Mouse (Mus musculus): ENCODE measurements around the gene Fads6.

The Fads6 gene

DNA sequence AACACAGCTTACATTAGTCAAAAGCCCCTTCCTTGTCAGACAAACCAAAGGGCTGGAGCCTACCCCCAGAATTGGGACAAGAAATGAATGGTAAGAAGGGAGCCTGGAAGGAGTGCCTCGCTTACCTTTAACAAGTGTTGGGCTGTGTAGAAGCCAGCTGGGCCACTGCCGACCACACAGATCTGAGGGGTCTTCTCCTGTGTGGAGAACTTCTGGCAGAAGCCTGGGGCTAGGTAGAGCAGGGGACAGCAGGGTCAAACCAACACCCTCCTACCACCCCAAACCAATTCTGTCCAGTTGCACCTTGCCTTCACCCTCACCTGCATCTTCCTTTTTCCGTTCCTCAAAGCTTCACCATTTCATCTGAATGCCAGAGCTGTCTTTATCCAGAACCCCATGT, 21.5 kb downstream of the Fads6 start:
- no peak for DNase-seq (ENCODE audit: low read depth, low spot score)

DNA sequence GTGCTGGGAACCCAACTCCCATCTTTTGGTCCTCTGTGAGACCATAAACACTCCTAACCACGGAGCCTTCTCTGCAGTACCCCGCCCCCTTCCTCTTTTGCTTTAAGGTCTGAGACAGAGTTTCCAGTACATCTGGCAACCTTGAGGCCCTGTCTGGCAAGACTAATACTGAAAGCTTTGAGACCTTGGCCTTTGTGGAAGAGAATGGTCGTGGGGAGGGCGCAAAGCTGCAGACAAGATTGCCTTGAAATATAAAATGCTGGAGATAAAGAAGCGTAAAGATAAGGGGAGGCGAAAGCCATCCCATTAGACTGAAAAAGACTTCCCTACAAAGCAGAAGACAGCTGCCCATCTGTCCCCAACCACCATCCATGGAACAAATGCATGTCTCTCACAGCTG, 22.0 kb downstream of the Fads6 start:
- peak; percentile 28 for DNase-seq (ENCODE audit: low read depth, low spot score)

DNA sequence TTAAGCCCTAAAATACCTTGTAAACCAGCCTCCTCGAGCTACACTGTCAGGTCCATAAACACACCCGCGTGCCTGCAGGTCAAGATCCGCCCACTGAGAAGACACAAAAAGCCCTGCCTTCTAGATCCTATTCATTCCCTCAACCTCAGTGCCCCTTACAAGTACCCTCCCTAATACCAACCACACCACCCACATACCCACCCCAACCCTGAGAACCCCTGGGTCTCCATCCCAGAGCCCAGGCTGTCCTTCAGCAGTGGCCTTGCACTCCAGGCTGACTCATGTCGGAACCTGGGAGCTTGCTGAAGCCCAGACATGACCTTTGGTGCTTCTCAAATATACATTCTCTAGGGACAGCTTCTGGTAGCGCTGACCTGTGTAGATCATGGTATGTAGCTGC, 22.7 kb downstream of the Fads6 start:
- DNase-seq (ENCODE audit: low read depth, low spot score), result no peak

DNA sequence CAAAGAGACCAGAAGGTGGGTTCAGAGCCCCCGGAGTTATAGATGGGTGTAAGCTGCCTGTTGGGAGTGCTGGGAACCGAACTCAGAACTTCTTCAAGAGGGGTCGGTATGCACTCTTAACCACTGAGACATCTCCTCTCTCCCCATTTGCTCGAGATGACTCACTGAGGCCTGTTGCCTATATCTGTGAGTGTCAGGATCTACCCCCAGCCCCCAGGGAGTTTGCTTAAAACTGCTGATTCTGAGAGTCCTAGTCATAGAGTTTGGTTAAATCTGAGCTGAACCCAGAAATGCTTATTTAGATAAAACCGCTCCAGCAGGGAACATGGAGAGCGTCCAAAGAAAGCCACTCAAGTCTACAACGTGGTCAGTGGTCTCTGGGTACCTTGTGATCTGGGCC, 23.3 kb downstream of the Fads6 start:
- DNase-seq (ENCODE audit: low read depth, low spot score), result peak; percentile 72

DNA sequence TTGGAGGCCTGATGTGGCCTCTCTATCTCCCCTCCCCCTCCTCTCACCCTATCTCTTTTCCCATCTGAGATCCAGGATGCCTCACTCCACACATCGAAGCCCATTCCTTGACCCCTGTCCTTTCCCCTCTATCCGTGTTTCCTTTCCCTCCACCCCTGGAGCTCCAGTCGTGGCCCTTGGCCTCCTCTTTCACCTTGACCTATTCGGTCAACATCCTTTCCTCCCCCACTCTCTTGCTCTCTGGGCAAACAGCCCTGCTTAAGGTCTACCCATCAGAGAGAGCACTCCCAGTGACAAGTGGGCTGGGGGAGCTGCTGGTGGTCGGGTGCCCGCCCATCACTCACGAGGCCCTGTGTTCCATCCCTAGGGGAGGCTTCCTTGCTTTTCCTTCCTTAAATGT, 23.7 kb downstream of the Fads6 start:
- no peak for DNase-seq (ENCODE audit: low read depth, low spot score)

DNA sequence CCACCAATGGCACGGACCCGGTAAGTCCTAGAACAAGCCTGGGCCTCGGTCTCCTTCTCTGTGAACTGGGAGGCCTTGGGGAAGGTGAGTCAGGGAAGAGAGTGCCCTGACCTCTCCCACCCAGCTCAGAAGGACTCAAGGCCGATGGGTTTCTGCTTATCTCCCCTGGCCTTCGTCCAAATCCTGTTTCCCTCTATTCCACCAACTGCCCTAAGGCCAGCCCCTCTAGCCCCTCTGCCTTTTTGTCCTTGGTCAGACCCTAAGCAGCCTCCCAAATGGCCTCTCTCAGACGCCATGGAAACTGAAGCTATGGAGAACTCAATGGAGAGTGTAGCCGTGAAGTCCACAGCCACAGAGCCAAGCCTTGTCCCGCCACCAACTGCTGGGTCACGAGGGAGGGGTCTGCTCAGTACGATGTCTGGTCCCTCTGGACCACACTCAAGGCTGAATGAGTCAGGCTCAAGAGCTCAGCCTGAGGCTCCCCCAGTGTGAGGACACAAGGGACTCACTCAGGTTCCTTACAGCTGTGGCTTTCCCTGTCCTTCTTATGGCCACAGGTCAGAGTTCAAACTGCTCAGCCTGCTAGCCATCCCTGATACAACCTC, 24.5 kb downstream of the Fads6 start:
- DNase-seq (ENCODE audit: low read depth, low spot score), result no peak

DNA sequence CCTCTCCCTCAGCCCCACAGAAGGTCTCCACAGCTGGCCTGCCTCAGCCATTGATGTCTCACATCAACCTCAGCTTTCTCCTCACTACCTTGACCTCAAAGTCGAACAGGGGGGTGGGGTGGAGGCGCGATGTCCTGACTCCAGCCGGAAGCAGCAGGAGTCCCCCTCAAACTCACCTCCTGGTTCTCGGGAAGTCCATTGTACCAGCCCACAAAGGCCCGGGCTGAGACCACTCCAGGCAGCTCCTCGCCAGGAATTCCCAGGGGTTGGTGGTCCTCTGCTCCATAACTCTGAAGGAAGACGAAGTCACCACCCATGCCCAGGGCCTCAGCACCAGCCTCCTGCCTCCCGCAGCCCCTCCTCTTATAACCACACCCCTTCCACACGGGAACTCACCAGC, 26.0 kb downstream of the Fads6 start:
- no peak for DNase-seq (ENCODE audit: low read depth, low spot score)

DNA sequence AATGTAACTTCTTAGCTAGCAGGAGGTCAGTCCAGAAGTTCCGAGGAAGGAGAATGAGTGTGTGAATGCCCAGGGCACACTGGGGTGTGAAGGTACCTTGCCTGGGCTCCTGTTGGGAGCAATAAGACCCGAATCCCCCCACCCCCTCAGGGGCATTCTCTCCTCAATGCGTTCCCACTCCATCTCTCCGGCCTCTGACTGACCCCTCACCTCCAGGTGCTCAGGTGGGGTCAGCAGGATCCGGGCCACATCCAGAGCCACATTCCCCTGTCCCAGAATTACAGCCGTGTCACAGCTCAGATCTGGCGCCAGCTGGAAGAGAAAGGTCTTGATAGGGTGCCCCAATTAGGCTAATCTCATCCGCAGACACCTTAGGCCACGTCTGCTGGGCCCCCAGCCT, 26.4 kb downstream of the Fads6 start:
- DNase-seq (ENCODE audit: low read depth, low spot score), result no peak

DNA sequence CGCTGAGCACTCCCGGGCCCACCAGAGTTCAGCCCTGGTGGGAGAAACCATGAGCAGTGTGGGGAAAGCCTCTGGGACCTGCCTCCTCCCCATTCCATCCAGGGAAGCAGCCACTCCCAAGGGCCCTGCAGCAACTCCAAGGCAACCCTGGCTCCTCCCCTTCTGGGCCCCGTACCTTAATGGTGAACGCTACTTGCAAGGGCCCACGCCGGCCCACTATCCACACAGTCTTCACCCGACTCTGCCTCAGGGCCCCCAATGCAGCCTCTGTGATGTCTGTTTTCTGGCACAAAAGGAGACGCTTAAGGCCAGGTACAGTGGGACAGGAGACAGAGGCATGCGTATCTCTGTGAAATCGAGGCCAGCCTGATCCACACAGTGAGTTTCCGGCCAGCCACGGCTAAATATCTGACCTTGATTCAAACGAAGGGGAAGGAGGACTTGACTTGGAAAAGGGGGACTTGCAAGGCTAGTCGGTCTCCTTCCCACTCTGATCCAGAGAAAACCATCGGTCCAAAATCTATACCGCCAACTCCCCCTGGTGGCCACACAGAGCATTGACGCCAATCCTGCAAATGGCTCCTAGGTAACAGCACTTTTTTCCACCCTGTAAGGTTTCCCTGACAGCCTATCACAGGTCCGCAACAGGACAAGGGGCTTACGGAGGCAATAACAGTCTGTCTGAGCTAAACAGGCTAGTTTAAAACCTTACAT, 27.2 kb downstream of the Fads6 start:
- DNase-seq (ENCODE audit: low read depth, low spot score), result peak; percentile 85

DNA sequence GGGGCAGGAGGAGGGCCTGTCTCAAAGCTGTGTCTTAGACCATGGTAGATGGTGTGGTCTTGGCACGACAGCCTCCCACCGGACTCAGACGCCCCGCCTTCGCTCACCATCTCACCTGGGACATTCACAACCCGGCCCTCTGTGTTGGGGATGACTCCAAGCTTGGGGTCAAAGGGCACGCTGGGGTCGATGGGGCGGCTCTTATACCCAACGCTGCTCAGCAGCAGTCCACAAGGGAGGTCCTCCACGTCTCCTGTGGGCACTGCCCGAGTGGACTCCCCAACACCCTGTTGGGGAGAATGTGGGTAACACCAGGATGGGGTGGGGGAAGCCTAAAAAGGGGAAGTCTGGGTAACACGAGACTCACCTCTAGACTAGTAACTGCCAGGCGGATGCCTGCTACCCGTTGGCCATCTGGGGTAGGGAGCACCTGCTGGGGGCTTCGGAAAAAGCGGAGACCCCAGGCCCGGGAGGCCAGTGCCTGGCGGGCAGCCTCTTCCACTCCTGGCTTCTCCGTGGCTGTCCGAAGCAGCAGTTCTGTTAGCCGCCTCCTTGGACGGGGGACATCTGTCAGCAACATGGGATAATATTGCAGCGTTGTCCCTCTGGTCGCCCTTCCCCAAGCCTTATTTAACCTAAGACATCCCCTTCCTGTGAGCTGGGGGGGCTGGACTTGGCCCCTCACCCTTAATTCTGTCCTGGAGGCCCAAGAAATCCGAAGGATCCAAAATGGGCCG, 28.0 kb downstream of the Fads6 start:
- no peak for DNase-seq (ENCODE audit: low read depth, low spot score)

DNA sequence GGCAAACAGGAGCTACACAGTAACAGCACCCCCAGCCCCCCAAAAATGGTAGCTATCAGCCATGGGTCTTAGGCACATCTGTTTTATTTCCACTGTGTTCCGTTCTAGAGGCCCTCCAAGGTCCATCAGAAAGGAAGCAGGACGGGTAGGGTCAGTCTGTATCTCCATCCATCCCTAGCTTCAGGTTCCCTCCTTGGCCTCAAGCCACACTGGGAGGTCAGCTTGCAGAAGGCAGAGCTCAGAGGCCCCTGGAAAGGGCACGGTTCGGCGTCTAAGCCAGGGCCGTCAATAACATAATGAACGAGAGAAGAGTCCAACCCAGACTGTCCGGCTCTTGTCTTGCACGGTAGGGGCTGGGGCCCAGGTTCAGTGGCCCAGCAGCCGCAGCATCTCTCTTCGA, 29.5 kb downstream of the Fads6 start:
- DNase-seq (ENCODE audit: low read depth, low spot score), result no peak

DNA sequence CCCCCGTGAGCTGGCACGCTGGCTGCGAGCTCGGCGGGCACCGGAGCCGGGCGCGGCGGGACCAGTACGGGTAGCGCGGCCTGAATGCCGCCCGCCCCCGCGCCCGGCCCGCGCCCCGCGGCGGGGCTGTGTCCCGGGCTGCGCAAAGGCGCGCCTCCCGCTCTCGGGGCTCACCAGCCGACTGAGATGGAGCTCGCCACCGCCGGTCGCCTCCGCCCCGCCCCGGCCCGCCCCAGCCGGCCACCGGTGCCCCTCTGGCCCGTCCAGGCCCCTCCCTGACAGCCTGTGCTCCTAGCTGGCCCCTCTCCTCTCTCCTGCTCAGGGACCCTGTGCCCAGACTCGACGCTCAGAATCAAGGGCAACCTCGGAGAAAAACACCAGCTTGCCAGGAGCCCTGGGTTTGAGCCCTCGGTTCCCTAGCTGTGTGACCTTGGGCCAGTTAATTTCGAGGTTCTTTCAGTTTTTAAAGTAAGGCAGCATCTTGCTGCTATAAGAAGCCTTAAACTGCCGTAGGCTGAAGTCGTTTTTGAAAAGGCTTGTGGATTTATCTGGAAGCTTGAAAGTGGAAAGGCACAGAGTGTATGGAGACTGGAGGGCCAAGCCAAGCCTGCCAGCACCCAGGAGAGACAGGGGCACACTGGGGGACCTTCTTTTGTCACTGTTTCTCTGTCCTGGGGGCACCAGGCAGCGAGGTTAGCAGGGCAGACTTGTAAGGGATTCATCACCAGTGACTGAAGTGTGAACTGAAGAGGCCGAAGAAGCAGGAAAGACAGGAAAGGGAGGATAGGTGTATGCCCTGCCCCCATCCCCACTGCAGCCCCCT, 30.2 kb downstream of the Fads6 start, which contains the start of gene Grin2c:
TSS of gene Grin2c (minus strand) at position 183 of the 823 bp plus-strand sequence.
- no peak for DNase-seq (ENCODE audit: low read depth, low spot score)

DNA sequence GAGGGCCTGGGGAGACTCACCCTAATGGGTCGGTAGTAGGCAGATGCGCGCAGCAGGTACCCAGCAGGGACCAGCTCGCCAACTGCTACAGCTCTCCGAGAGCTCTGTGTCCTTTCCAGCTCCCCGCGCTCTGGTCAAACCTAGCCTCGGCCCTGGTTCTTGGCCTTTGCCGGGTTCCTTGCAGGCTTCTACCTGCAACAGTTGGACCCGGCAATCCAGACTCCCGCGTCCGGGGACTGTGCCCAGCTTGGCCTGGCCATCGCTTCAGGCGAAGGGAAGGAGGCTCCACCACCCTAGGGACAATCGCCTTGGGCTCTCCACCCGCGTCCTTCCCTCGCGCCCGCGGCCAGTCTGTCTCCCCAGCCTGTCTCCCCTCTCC, 31.1 kb downstream of the Fads6 start:
- no peak for DNase-seq (ENCODE audit: low read depth, low spot score)

DNA sequence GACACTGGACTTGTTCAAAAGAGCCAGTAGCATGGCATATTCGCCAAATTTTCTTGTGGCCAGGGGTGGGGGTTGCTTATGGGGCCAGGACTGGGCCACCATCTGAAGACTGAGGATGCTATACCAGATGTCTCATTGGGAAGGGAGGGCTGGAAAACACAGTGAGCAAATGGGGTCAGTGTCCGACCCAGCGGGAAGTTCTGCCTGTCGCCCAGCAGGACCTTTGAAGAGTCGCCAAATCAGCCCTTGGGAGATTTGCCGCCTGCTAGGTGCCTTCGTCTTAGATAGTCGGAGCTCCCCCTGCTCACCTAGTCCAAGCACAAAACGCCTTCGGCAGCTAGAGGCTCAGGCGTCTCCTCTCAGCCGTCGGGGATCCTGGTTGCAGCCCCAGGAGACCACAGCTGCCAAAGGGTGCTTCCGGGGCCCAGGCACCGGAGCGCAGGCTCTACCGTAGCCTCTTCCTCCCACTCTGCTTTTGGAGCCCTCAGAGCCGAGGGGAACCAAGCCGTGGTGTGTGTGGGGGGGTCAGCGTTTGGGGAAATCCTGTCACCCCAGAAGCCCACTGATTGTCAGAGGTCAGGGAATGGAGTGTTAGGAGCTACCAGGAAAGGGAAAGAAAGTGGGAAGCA, 31.6 kb downstream of the Fads6 start:
- DNase-seq (ENCODE audit: low read depth, low spot score), result no peak

DNA sequence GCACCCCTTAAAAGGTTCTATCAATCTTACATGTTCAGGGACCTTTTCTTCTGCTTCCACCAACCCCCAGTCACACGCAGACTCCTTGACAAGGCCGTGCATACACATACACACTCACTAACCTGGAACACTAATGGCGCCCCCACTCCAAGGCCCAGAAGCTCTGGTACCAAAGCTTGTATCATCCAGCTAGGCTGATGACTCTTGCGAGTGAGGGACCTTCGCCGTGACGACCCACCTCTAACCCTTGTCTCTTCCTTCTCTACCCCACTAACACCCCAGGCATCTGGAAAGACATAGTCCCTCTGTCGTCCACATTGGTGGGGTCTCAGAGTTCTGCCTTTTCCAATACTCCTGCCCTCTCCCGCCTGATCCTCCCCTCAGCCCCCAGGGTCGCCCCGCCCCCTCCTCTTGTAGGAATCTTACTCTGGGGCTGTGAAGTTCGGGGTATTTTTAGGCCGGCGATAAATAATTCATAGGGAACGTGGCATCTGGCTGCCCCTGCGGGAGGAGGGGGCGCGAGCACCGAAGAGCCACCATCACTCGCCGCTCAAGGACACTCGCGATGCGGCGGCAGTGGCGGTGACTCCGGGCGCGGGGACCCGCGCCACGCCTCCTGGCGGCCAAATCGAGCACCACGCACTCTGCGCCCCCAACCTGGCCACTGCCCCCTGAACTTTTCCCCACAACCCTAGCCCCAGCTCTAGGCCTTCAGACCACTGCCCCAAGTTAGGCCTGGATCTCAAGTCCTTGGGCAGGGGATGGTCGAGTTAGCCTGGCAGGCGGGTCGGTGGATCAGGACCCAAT, 32.4 kb downstream of the Fads6 start:
- DNase-seq (ENCODE audit: low read depth, low spot score), result no peak

DNA sequence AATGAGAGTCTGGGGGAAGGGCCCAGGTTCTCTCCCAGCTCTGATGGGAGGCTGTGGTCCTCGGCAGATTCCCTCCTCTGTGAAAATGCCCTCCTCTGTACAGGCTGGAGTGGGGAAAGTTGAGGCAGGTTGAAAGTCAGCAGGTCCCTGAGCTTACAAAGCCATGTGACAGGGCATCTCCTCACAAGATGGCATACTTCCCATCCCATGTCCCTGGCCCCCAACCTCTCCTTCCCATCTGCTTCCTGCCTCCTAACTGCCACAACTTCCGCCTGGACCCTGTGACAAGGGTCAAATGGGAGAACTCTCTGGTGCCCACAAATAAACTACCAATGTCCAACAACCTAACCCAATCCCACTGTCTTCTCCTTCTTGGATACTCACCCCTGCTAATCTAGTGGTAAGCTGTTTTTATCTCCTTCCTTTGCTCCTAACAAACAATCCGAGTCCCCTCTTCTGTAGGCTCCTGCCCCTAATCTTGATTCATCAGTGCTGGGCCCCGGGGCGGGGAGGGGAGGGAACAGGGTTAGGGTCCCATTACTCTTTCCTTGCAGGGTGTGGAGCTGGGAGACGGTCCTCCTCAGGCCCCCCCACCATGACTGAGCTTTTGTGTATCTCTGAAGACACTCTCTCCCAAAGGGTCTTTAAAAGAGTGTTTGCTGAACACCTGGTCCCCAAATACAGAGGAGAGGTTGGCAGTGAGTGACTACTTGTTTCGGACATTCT, 33.2 kb downstream of the Fads6 start:
- no peak for DNase-seq (ENCODE audit: low read depth, low spot score)

DNA sequence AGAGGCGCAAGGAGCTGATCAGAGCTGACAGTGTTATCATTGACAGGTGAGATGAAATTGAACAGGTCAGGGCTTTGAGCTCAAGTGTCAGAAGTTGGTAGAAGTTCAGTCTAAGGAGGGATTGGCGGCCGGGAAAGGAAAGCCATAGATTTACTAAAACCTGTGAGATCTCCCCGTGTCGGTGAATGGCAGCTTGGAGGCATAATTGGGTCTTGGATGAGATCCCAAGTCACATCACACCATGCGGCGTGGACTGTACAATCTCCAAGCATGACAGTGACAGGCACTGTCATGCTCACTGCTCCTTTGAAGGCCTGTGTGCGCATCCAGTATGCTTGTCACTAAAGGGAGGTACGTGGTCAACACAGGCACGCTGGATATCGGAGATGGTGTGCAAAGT, 34.5 kb downstream of the Fads6 start:
- no peak for DNase-seq (ENCODE audit: low read depth, low spot score)

DNA sequence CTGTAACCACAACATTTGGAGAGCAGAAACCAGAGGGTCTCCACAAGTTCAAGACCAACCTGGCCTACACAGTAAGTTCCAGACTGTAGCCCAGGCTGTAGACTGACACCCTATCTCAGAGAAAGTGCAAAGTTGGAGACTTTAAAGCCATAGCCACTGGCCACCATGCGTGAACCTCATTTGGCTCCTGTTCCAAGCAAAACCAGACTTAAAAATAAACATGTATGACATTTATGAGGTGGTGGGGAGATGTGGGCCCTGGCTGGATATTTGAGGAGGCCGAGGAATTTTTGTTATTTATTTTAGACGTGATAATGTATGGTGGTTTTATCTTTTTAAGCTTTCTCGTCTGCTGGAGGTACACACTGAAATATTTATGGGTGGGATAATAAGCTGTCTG, 38.3 kb downstream of the Fads6 start:
- DNase-seq (ENCODE audit: low read depth, low spot score), result no peak

DNA sequence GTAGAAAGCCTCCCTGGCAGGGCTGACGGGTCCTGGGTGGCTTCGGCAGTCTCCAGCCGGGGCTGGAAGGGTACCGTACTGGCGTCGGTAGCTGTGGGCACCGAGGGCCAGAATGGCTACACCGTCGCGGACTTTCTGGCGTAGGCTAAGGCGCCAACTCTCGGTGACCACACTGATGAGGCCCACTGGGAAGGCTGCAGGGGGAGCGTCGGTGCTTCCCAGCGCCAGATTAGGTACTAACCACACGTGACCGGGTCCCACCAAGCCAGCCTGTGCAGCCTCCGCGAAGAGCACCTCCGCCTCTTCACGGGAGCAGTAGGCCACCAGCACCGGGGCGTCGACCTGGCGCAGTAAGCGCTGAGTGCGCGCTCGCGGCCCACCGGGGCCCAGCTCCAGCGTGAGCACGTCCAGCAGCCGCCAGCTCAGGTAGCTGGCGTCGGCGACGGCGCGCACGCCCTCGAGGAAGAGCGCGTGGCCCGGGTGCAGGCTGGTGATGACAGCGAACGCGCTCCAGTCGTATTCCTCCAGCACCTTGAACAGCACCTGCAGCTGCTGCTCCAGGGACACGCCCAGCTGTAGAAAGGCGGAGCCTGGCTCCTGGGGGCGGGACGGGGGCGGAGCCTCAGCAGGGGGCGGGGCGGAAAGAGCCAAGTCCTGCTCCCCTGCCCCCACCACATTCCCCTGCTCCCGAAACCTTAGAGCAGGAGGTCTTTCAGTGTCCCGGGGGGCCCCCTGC, 39.5 kb downstream of the Fads6 start:
- no peak for DNase-seq (ENCODE audit: low read depth, low spot score)

Measured in 3T3-L1 (cell line).